In genomic region chr5:23251462-23252224, GRCm38 (mm10) we compare ENCODE assay signal across 7 mouse cellular contexts.
DNase-seq lines count a peak whose midpoint lies in the region; ATAC-seq lines count a peak whose summit lies in the region.

No protein-coding gene starts in this region.

- H3K27me3 ChIP-seq in embryonic facial prominence, embryonic 11.5 days (ENCODE audit: control insufficient read depth, insufficient read depth, low read length): no peaks in the 10 kb centered on the region
- H3K27me3 ChIP-seq in heart, embryonic 16.5 days (ENCODE audit: control insufficient read depth, insufficient read depth, low read length): no peaks in the 10 kb centered on the region

- H3K27ac ChIP-seq in embryonic facial prominence, embryonic 11.5 days (replicated peaks; ENCODE audit: low read depth, low read length): no peak overlapping the region
- peak overlapping the region; percentile 92 for H3K27ac ChIP-seq in heart, embryonic 16.5 days (ENCODE audit: low read length)

- peak; percentile 77 for ATAC-seq in CD4-positive, CD25-positive, alpha-beta regulatory T cell, adult 4 months
- ATAC-seq in embryonic facial prominence, embryonic 11.5 days (replicated peaks; ENCODE audit: insufficient number of reproducible peaks, low FRiP score, low TSS enrichment, low read depth): no peak
- peak; percentile 75 for ATAC-seq in heart, embryonic 16.5 days (replicated peaks; ENCODE audit: extremely low read depth, insufficient read depth, low FRiP score)

- peak; percentile 93 for DNase-seq in R1 (ENCODE audit: low read depth, low spot score)
- peak; percentile 53 for DNase-seq in embryonic facial prominence, embryonic 11.5 days (ENCODE audit: low spot score)
- DNase-seq in layer of hippocampus, postnatal 10 days (ENCODE audit: low spot score in 2 of 2): peak; percentile 49 to 53
- peak; percentile 50 for DNase-seq in mesoderm, embryonic 11.5 days (ENCODE audit: low read depth, low spot score)
- peak; percentile 46 to 55 for DNase-seq in spleen, postnatal 36 days (ENCODE audit: low spot score in 2 of 2)

- H3K4me2 ChIP-seq in embryonic facial prominence, embryonic 11.5 days (ENCODE audit: low read depth, low read length): no peak overlapping the region
- peak overlapping the region; percentile 61 for H3K4me2 ChIP-seq in heart, embryonic 16.5 days (ENCODE audit: low read depth, low read length)

- no peaks in the 10 kb centered on the region for H3K9me3 ChIP-seq in embryonic facial prominence, embryonic 11.5 days (replicated peaks; ENCODE audit: control insufficient read depth, low read length)
- H3K9me3 ChIP-seq in heart, embryonic 16.5 days (replicated peaks; ENCODE audit: control insufficient read depth, low read length): no peaks in the 10 kb centered on the region

- 38% methylated on average over 12 of the region's 12 CpGs for WGBS in embryonic facial prominence, embryonic 11.5 days
- 8% methylated on average over 12 of the region's 12 CpGs for WGBS in heart, embryonic 16.5 days

- no peak overlapping the region for H3K9ac ChIP-seq in embryonic facial prominence, embryonic 11.5 days (replicated peaks; ENCODE audit: low read length)
- H3K9ac ChIP-seq in heart, embryonic 16.5 days (ENCODE audit: low read length): peak overlapping the region; percentile 69

- H3K4me1 ChIP-seq in embryonic facial prominence, embryonic 11.5 days (ENCODE audit: control insufficient read depth, insufficient read depth, low read length): no peaks in the 10 kb centered on the region
- peaks cover 20% of the 10 kb centered on the region for H3K4me1 ChIP-seq in heart, embryonic 16.5 days (ENCODE audit: control insufficient read depth, insufficient read depth, low read length)

- no peaks in the 10 kb centered on the region for H3K36me3 ChIP-seq in embryonic facial prominence, embryonic 11.5 days (replicated peaks; ENCODE audit: control insufficient read depth, insufficient read depth, low read depth, low read length)
- no peaks in the 10 kb centered on the region for H3K36me3 ChIP-seq in heart, embryonic 16.5 days (ENCODE audit: control insufficient read depth, insufficient read depth)

- no peak overlapping the region for H3K4me3 ChIP-seq in embryonic facial prominence, embryonic 11.5 days (ENCODE audit: low read depth, low read length)
- peak overlapping the region; percentile 37 for H3K4me3 ChIP-seq in heart, embryonic 16.5 days (ENCODE audit: low read length)
